In the genomic region with DNA sequence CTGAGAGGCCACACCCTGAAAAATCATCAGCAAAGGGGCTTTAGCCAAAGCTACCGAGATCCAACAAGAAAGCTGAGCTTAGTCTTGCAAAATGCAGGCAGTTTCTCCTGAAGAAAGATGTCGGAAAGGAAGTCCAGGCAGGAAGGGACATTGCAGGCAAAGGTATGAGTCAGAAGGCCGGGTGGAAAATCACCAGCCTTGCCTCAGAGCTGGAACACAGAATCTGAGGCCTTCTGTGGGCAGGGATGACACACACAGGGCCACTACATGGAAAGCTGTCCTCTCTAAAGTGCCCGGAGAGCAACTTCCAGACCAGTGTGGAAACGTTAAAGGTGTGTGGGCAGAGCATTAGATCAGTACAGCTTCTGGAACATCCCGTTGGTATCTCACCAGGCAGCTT, we compare ENCODE assay signal across 16 mouse cellular contexts.
DNase-seq lines count a peak whose midpoint lies in the region.
"Had no signal": no experiment of that assay in that cellular context is flagged by ENCODE, and none has a peak within 500 bp of the region (broad histone marks: within the 10 kb centered on the region; RNA-seq: fewer than 3 reads in every experiment).

No protein-coding gene starts in this region.

- peak; percentile 30 for DNase-seq in right cerebral cortex, adult 18-20 months
- DNase-seq in right cerebral cortex, postnatal 14 days = no peak
- peak; percentile 27 to 41 for DNase-seq in adrenal gland, adult 18-20 months (ENCODE audit: low spot score in 2 of 2)
- peak; percentile 61 for DNase-seq in adrenal gland, postnatal 10 days
- DNase-seq in adrenal gland, postnatal 36 days = peak; percentile 80 to 83
- DNase-seq in cerebellum, adult 9-10 months = no peak
- no peak for DNase-seq in gastrocnemius, postnatal 4 days (ENCODE audit: low spot score in 2 of 2)
- DNase-seq: cerebellum, adult 11 months; cerebellum, adult 2 months; cerebellum, postnatal 10 days; cerebellum, postnatal 36 days; embryo, embryonic 11 days; gastrocnemius, postnatal 25 days; heart, adult 2 months; heart, postnatal 36 days; kidney, adult 11 months had no signal

Comparison
In these comparisons a context has a peak if more than half of its experiments do, and no peak if none do; other contexts are left out.
1. DNase-seq: peak in right cerebral cortex, adult 18-20 months (single experiment), adrenal gland, adult 18-20 months (2 of 2), adrenal gland, postnatal 10 days (single experiment) and adrenal gland, postnatal 36 days (2 of 2); none in right cerebral cortex, postnatal 14 days (single experiment), cerebellum, adult 9-10 months (single experiment) and gastrocnemius, postnatal 4 days (0 of 2).